Mouse (Mus musculus) olfactory bulb, adult 2 months (tissue): Measurements from ENCODE around the gene Defa36.
"Not testable (repeated sequence)": the region's sequence is repeated elsewhere in the genome, so short reads cannot be mapped to it uniquely, and the experiment has no call there.

ENCODE experiments used
- CTCF ChIP-seq: fragments of 200-500 bp; IDR thresholded peaks from 2 replicates; pipeline ENCODE4 v1.5.1; 2012; ENCODE audit warnings: low read depth, mild to moderate bottlenecking, low read length, moderate library complexity; ENCODE audit not compliant: insufficient read depth
- POLR2A ChIP-seq: fragments of 200-500 bp; IDR thresholded peaks from 2 replicates; pipeline ENCODE4 v1.6.1; 2012; ENCODE audit warnings: mild to moderate bottlenecking, low read depth, low read length, moderate library complexity; ENCODE audit not compliant: insufficient read depth

DNA sequence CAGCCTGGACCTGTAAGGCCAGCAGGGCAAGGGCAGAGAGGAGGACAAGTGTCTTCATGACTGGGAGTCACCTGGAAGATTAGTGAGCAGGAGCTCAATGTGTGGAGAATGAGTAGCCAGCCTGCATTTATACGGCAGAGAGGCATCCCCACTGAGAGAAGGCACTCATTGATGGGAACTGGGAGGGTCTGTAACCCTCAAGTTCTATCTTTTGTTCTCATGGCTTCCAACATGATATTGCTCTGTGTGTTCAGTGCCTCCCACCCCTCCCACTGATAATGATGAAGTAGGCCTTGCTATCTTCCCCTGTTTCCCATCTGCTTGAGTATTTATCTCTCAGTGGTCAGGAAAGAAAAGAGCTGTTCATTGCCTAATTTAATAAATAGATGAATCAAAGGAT is 29.2 kb downstream of the Defa36 start, which contains the start of gene Gm7849:
- not testable (repeated sequence) for TF ChIP-seq POLR2A, CTCF
